Mouse (Mus musculus): Measurements from ENCODE around the gene Olfr734. TPM values are rescaled to one million over a fixed set of nuclear protein-coding genes. Genes with fewer than 3 reads are reported as not detected.

Gene Olfr734
- polyA plus RNA-seq (2014; fragmentation: Nextera tagmentation; extraction: Ambion mirVana), result not detected in 2 replicates

GRCm38 (mm10) chr14:50326661-50327060 is at the start of gene Olfr734:
TSS of gene Olfr734 (minus strand) at chr14:50326761.
- ATAC-seq (replicated peaks; ENCODE audit: insufficient number of reproducible peaks, low FRiP score, low TSS enrichment, low read depth) (no peak), DNase-seq (ENCODE audit: low spot score) (no peak)
- H3K4me2 ChIP-seq (ENCODE audit: low read depth, low read length), result no peak within 1 kb of the TSS
- no peaks in the 10 kb centered on the region for H3K27me3 ChIP-seq (ENCODE audit: control insufficient read depth, insufficient read depth, low read length)
- H3K4me1 ChIP-seq (ENCODE audit: control insufficient read depth, insufficient read depth, low read length), result no peaks in the 10 kb centered on the region
- H3K9me3 ChIP-seq (replicated peaks; ENCODE audit: control insufficient read depth, low read length), result no peaks in the 10 kb centered on the region
- 78% methylated on average over 1 of the region's 1 CpGs for WGBS
- no peak within 1 kb of the TSS for H3K4me3 ChIP-seq (ENCODE audit: low read depth, low read length)
- H3K36me3 ChIP-seq (replicated peaks; ENCODE audit: control insufficient read depth, insufficient read depth, low read depth, low read length), result no peaks in the 10 kb centered on the region
- no peak within 1 kb of the TSS for H3K27ac ChIP-seq (replicated peaks; ENCODE audit: low read depth, low read length)
- H3K9ac ChIP-seq (replicated peaks; ENCODE audit: low read length), result no peak within 1 kb of the TSS

DNA sequence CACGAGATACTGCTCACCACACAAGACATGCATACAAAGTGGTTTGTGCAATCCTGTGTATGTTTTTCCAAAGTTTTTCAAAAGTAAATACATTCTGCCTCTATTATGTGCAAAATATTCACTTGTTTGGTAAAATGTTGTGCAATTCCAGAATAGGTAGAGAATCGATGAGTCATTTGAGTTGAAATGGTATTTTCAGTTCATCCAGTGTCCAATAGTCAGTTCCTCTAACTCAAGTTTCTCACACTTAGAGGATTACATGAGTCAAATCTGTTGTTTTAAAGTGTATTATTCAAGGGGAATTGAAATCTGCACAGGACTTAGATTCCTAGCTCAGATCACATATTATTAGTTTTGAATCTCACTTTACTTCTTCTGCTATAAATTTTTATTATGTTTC is 37.0 kb upstream of the Olfr734 start:
- no peaks in the 10 kb centered on the region for H3K36me3 ChIP-seq (replicated peaks; ENCODE audit: control insufficient read depth, insufficient read depth, low read depth, low read length)
- WGBS, result 82% methylated on average over 2 of the region's 2 CpGs
- no peaks in the 10 kb centered on the region for H3K9me3 ChIP-seq (replicated peaks; ENCODE audit: control insufficient read depth, low read length)
- no peak overlapping the region for H3K4me3 ChIP-seq (ENCODE audit: low read depth, low read length)
- H3K4me1 ChIP-seq (ENCODE audit: control insufficient read depth, insufficient read depth, low read length), result no peaks in the 10 kb centered on the region
- no peak for ATAC-seq (replicated peaks; ENCODE audit: insufficient number of reproducible peaks, low FRiP score, low TSS enrichment, low read depth)
- no peak for DNase-seq (ENCODE audit: low spot score)
- no peak overlapping the region for H3K27ac ChIP-seq (replicated peaks; ENCODE audit: low read depth, low read length)
- H3K4me2 ChIP-seq (ENCODE audit: low read depth, low read length), result no peak overlapping the region
- H3K9ac ChIP-seq (replicated peaks; ENCODE audit: low read length), result no peak overlapping the region
- H3K27me3 ChIP-seq (ENCODE audit: control insufficient read depth, insufficient read depth, low read length), result no peaks in the 10 kb centered on the region

GRCm38 (mm10) chr14:50360480-50360879 is 33.9 kb upstream of the Olfr734 start:
- Histone ChIP-seq H3K4me3 (ENCODE audit: low read depth, low read length) (no peak overlapping the region), H3K27ac (replicated peaks; ENCODE audit: low read depth, low read length) (no peak overlapping the region), H3K36me3 (replicated peaks; ENCODE audit: control insufficient read depth, insufficient read depth, low read depth, low read length) (no peaks in the 10 kb centered on the region), H3K27me3 (ENCODE audit: control insufficient read depth, insufficient read depth, low read length) (no peaks in the 10 kb centered on the region), H3K4me2 (ENCODE audit: low read depth, low read length) (no peak overlapping the region), H3K4me1 (ENCODE audit: control insufficient read depth, insufficient read depth, low read length) (no peaks in the 10 kb centered on the region), H3K9me3 (replicated peaks; ENCODE audit: control insufficient read depth, low read length) (no peaks in the 10 kb centered on the region), H3K9ac (replicated peaks; ENCODE audit: low read length) (no peak overlapping the region)
- DNase-seq (ENCODE audit: low spot score), result no peak
- no peak for ATAC-seq (replicated peaks; ENCODE audit: insufficient number of reproducible peaks, low FRiP score, low TSS enrichment, low read depth)
- 84% methylated on average over 3 of the region's 3 CpGs for WGBS

DNA sequence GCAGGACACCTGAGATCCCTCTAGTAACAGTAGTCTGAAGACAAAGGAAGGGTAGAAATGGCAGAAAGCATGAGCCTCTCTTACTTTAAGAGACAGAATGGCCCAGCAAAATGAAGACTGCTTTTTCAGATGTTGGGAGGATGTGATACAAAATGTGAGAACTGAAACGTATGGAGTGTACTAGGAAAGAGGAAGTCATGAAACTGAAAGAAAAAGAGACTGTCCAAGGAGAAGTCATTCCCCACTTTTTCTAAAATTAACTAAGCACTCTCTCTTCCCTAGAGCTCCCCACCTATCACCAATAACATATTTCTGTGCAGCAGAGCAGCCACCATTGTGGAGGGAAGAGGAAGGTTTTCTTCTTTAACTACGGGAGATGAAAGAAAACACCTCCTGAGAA is 31.0 kb upstream of the Olfr734 start, which contains the start of gene Tlr11:
Tlr11 (plus strand) TSS at position 322 of the 400 bp plus-strand sequence.
- Histone ChIP-seq H3K4me3 (ENCODE audit: low read depth, low read length) (no peak within 1 kb of the TSS), H3K4me1 (ENCODE audit: control insufficient read depth, insufficient read depth, low read length) (no peaks in the 10 kb centered on the region), H3K27ac (replicated peaks; ENCODE audit: low read depth, low read length) (no peak within 1 kb of the TSS), H3K9ac (replicated peaks; ENCODE audit: low read length) (no peak within 1 kb of the TSS), H3K9me3 (replicated peaks; ENCODE audit: control insufficient read depth, low read length) (no peaks in the 10 kb centered on the region), H3K4me2 (ENCODE audit: low read depth, low read length) (no peak within 1 kb of the TSS), H3K27me3 (ENCODE audit: control insufficient read depth, insufficient read depth, low read length) (no peaks in the 10 kb centered on the region), H3K36me3 (replicated peaks; ENCODE audit: control insufficient read depth, insufficient read depth, low read depth, low read length) (no peaks in the 10 kb centered on the region)
- WGBS, result 87% methylated on average over 2 of the region's 2 CpGs
- ATAC-seq (replicated peaks; ENCODE audit: insufficient number of reproducible peaks, low FRiP score, low TSS enrichment, low read depth), result no peak
- DNase-seq (ENCODE audit: low spot score), result no peak

DNA sequence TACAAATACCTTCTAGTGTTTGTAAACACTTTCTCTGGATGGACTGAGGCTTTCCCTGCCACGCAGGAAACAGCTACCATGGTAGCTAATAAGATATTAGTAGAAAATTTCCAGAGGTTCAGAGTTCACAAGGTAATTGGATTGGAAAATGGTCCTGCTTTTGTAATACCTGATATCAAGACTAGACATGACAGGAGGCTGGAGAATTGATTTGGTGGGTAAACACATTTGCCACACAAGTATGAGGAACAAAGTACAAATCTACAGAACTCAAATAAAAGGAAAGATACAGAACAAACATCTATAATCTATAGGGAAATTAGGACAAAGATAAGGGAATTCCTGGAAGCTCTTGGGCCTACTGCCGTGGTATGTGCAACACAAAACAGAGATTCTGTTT is 30.2 kb upstream of the Olfr734 start:
- H3K27me3 ChIP-seq (ENCODE audit: control insufficient read depth, insufficient read depth, low read length), result no peaks in the 10 kb centered on the region
- ATAC-seq (replicated peaks; ENCODE audit: insufficient number of reproducible peaks, low FRiP score, low TSS enrichment, low read depth) (no peak), DNase-seq (ENCODE audit: low spot score) (no peak)
- no peak overlapping the region for H3K27ac ChIP-seq (replicated peaks; ENCODE audit: low read depth, low read length)
- H3K9me3 ChIP-seq (replicated peaks; ENCODE audit: control insufficient read depth, low read length), result no peaks in the 10 kb centered on the region
- H3K9ac ChIP-seq (replicated peaks; ENCODE audit: low read length), result no peak overlapping the region
- H3K36me3 ChIP-seq (replicated peaks; ENCODE audit: control insufficient read depth, insufficient read depth, low read depth, low read length), result no peaks in the 10 kb centered on the region
- no peak overlapping the region for H3K4me2 ChIP-seq (ENCODE audit: low read depth, low read length)
- 78% methylated on average over 2 of the region's 2 CpGs for WGBS
- no peak overlapping the region for H3K4me3 ChIP-seq (ENCODE audit: low read depth, low read length)
- H3K4me1 ChIP-seq (ENCODE audit: control insufficient read depth, insufficient read depth, low read length), result no peaks in the 10 kb centered on the region

GRCm38 (mm10) chr14:50352438-50352837 is 25.9 kb upstream of the Olfr734 start:
- H3K4me2 ChIP-seq (ENCODE audit: low read depth, low read length), result no peak overlapping the region
- DNase-seq (ENCODE audit: low spot score), result peak; percentile 5
- no peaks in the 10 kb centered on the region for H3K36me3 ChIP-seq (replicated peaks; ENCODE audit: control insufficient read depth, insufficient read depth, low read depth, low read length)
- no peaks in the 10 kb centered on the region for H3K9me3 ChIP-seq (replicated peaks; ENCODE audit: control insufficient read depth, low read length)
- no peak overlapping the region for H3K9ac ChIP-seq (replicated peaks; ENCODE audit: low read length)
- no peak overlapping the region for H3K4me3 ChIP-seq (ENCODE audit: low read depth, low read length)
- no peak for ATAC-seq (replicated peaks; ENCODE audit: insufficient number of reproducible peaks, low FRiP score, low TSS enrichment, low read depth)
- 50% methylated on average over 3 of the region's 3 CpGs for WGBS
- no peaks in the 10 kb centered on the region for H3K4me1 ChIP-seq (ENCODE audit: control insufficient read depth, insufficient read depth, low read length)
- no peak overlapping the region for H3K27ac ChIP-seq (replicated peaks; ENCODE audit: low read depth, low read length)
- no peaks in the 10 kb centered on the region for H3K27me3 ChIP-seq (ENCODE audit: control insufficient read depth, insufficient read depth, low read length)

DNA sequence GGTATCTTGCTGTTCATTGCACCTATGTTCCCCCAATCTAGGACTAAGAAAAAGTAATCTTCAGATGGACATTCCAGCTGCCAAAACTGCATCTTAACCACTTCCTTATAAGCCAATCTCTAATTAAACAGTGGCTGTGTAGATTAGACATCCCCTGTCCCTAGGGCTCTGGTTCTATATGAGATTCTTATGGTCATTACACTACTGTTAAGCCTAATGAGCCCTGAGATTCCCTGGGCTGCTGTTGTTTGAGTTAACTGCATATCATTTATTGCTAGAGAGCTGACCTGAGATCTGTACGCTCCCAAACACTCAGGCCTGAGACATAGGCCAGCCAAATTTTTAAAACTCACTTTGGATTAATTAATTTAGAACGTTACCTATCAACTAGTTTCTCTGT is 22.2 kb upstream of the Olfr734 start, which contains the start of gene Olfr735:
Olfr735 (minus strand) TSS at position 77 of the 400 bp plus-strand sequence.
- 80% methylated on average over 2 of the region's 2 CpGs for WGBS
- ATAC-seq (replicated peaks; ENCODE audit: insufficient number of reproducible peaks, low FRiP score, low TSS enrichment, low read depth), result no peak
- H3K4me3 ChIP-seq (ENCODE audit: low read depth, low read length), result no peak within 1 kb of the TSS
- no peaks in the 10 kb centered on the region for H3K27me3 ChIP-seq (ENCODE audit: control insufficient read depth, insufficient read depth, low read length)
- no peak within 1 kb of the TSS for H3K27ac ChIP-seq (replicated peaks; ENCODE audit: low read depth, low read length)
- no peak for DNase-seq (ENCODE audit: low spot score)
- no peaks in the 10 kb centered on the region for H3K36me3 ChIP-seq (replicated peaks; ENCODE audit: control insufficient read depth, insufficient read depth, low read depth, low read length)
- no peaks in the 10 kb centered on the region for H3K4me1 ChIP-seq (ENCODE audit: control insufficient read depth, insufficient read depth, low read length)
- H3K4me2 ChIP-seq (ENCODE audit: low read depth, low read length), result no peak within 1 kb of the TSS
- H3K9me3 ChIP-seq (replicated peaks; ENCODE audit: control insufficient read depth, low read length), result no peaks in the 10 kb centered on the region
- H3K9ac ChIP-seq (replicated peaks; ENCODE audit: low read length), result no peak within 1 kb of the TSS

GRCm38 (mm10) chr14:50301422-50301821 is 25.1 kb downstream of the Olfr734 start, which contains the start of gene Olfr733:
TSS of gene Olfr733 (minus strand) at chr14:50301522.
- H3K9ac ChIP-seq (replicated peaks; ENCODE audit: low read length), result no peak within 1 kb of the TSS
- no peak within 1 kb of the TSS for H3K27ac ChIP-seq (replicated peaks; ENCODE audit: low read depth, low read length)
- H3K4me2 ChIP-seq (ENCODE audit: low read depth, low read length), result no peak within 1 kb of the TSS
- DNase-seq (ENCODE audit: low spot score) (no peak), ATAC-seq (replicated peaks; ENCODE audit: insufficient number of reproducible peaks, low FRiP score, low TSS enrichment, low read depth) (no peak)
- H3K4me1 ChIP-seq (ENCODE audit: control insufficient read depth, insufficient read depth, low read length), result no peaks in the 10 kb centered on the region
- no peaks in the 10 kb centered on the region for H3K9me3 ChIP-seq (replicated peaks; ENCODE audit: control insufficient read depth, low read length)
- no peaks in the 10 kb centered on the region for H3K36me3 ChIP-seq (replicated peaks; ENCODE audit: control insufficient read depth, insufficient read depth, low read depth, low read length)
- H3K4me3 ChIP-seq (ENCODE audit: low read depth, low read length), result no peak within 1 kb of the TSS
- no peaks in the 10 kb centered on the region for H3K27me3 ChIP-seq (ENCODE audit: control insufficient read depth, insufficient read depth, low read length)
